Mouse (Mus musculus): ENCODE measurements at regions not wholly inside any gene's neighbourhood (a gene's known extent, or its start where the extent isn't known, plus 50 kb on each side); places are given as distances from the start of the nearest gene placed in this dataset.
A peak's percentile ranks its signal among the peaks of the same experiment; 100 is the strongest.

DNA sequence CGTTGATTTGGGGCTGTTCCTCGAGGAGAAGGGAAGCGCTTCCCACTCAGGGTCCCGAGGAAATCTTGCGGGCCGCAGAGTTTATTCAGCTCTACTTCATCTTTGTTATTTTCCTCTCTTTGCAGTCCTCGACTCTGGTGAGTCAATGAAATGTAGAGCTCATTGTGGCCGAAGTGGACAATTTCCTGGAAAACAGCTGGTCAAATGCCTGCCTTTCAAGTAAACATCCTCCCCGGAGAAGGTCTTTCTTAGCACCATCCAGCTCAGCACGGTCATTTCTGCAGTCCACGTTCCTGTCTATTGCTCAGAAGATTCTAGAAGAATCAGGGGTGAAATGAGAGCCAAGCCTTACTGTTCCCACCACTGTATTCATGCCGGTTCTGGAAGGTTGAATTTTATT is 133.0 kb downstream of the Bcas1 start:
- Histone ChIP-seq H3K9ac (replicated peaks; ENCODE audit: low read length) (no peak overlapping the region), H3K4me1 (ENCODE audit: control insufficient read depth, insufficient read depth, low read length) (no peaks in the 10 kb centered on the region), H3K4me2 (ENCODE audit: low read depth, low read length) (no peak overlapping the region), H3K36me3 (replicated peaks; ENCODE audit: control insufficient read depth, insufficient read depth, low read depth, low read length) (no peaks in the 10 kb centered on the region), H3K27me3 (ENCODE audit: control insufficient read depth, insufficient read depth, low read length) (no peaks in the 10 kb centered on the region), H3K9me3 (replicated peaks; ENCODE audit: control insufficient read depth, low read length) (no peaks in the 10 kb centered on the region), H3K27ac (replicated peaks; ENCODE audit: low read depth, low read length) (no peak overlapping the region), H3K4me3 (ENCODE audit: low read depth, low read length) (no peak overlapping the region)
- DNase-seq (ENCODE audit: low spot score) (no peak), ATAC-seq (replicated peaks; ENCODE audit: insufficient number of reproducible peaks, low FRiP score, low TSS enrichment, low read depth) (no peak)
- 85% methylated on average over 12 of the region's 12 CpGs for WGBS

GRCm38 (mm10) chr2:170291841-170292655 is 135.6 kb downstream of the Bcas1 start:
- WGBS, result 35% methylated on average over 6 of the region's 6 CpGs

GRCm38 (mm10) chr2:170289378-170289960 is 138.2 kb downstream of the Bcas1 start:
- no peak for ATAC-seq (replicated peaks; ENCODE audit: insufficient number of reproducible peaks, low FRiP score, low TSS enrichment, low read depth)
- no peak overlapping the region for H3K4me3 ChIP-seq (ENCODE audit: low read depth, low read length)
- no peak overlapping the region for H3K27ac ChIP-seq (replicated peaks; ENCODE audit: low read depth, low read length)
- H3K9me3 ChIP-seq (replicated peaks; ENCODE audit: control insufficient read depth, low read length), result no peaks in the 10 kb centered on the region
- no peak for DNase-seq (ENCODE audit: low spot score)
- no peak overlapping the region for H3K9ac ChIP-seq (replicated peaks; ENCODE audit: low read length)
- no peaks in the 10 kb centered on the region for H3K27me3 ChIP-seq (ENCODE audit: control insufficient read depth, insufficient read depth, low read length)
- no peaks in the 10 kb centered on the region for H3K4me1 ChIP-seq (ENCODE audit: control insufficient read depth, insufficient read depth, low read length)
- no peak overlapping the region for H3K4me2 ChIP-seq (ENCODE audit: low read depth, low read length)
- no peaks in the 10 kb centered on the region for H3K36me3 ChIP-seq (replicated peaks; ENCODE audit: control insufficient read depth, insufficient read depth, low read depth, low read length)
- 84% methylated on average over 9 of the region's 9 CpGs for WGBS

More at GRCm38 (mm10) chr2:170291841-170292655, 135.6 kb downstream of the Bcas1 start:
- Histone ChIP-seq H3K9me3 (replicated peaks; ENCODE audit: control insufficient read depth, low read length) (no peaks in the 10 kb centered on the region), H3K4me3 (ENCODE audit: low read depth, low read length) (no peak overlapping the region), H3K36me3 (replicated peaks; ENCODE audit: control insufficient read depth, insufficient read depth, low read depth, low read length) (no peaks in the 10 kb centered on the region), H3K27me3 (ENCODE audit: control insufficient read depth, insufficient read depth, low read length) (no peaks in the 10 kb centered on the region), H3K4me2 (ENCODE audit: low read depth, low read length) (no peak overlapping the region), H3K27ac (replicated peaks; ENCODE audit: low read depth, low read length) (no peak overlapping the region; the same call in 1 of the 2 replicates), H3K9ac (replicated peaks; ENCODE audit: low read length) (no peak overlapping the region), H3K4me1 (ENCODE audit: control insufficient read depth, insufficient read depth, low read length) (no peaks in the 10 kb centered on the region)
- DNase-seq (ENCODE audit: low spot score) (no peak), ATAC-seq (replicated peaks; ENCODE audit: insufficient number of reproducible peaks, low FRiP score, low TSS enrichment, low read depth) (no peak)

GRCm38 (mm10) chr2:170288787-170289186 is 138.9 kb downstream of the Bcas1 start:
- no peaks in the 10 kb centered on the region for H3K36me3 ChIP-seq (replicated peaks; ENCODE audit: control insufficient read depth, insufficient read depth, low read depth, low read length)
- H3K9me3 ChIP-seq (replicated peaks; ENCODE audit: control insufficient read depth, low read length), result no peaks in the 10 kb centered on the region
- ATAC-seq (replicated peaks; ENCODE audit: insufficient number of reproducible peaks, low FRiP score, low TSS enrichment, low read depth) (no peak), DNase-seq (ENCODE audit: low spot score) (no peak)
- no peaks in the 10 kb centered on the region for H3K4me1 ChIP-seq (ENCODE audit: control insufficient read depth, insufficient read depth, low read length)
- 69% methylated on average over 7 of the region's 7 CpGs for WGBS
- no peak overlapping the region for H3K4me2 ChIP-seq (ENCODE audit: low read depth, low read length)
- H3K9ac ChIP-seq (replicated peaks; ENCODE audit: low read length), result no peak overlapping the region; the same call in 1 of the 2 replicates
- no peaks in the 10 kb centered on the region for H3K27me3 ChIP-seq (ENCODE audit: control insufficient read depth, insufficient read depth, low read length)
- no peak overlapping the region for H3K27ac ChIP-seq (replicated peaks; ENCODE audit: low read depth, low read length)
- H3K4me3 ChIP-seq (ENCODE audit: low read depth, low read length), result no peak overlapping the region

- 8% methylated on average over 10 of the region's 11 CpGs for WGBS
- Histone ChIP-seq H3K4me3 (ENCODE audit: low read depth, low read length) (no peak overlapping the region), H3K4me2 (ENCODE audit: low read depth, low read length) (peak overlapping the region; percentile 29; the same call in 1 of the 2 replicates), H3K9ac (replicated peaks; ENCODE audit: low read length) (peak overlapping the region; percentile 35; the same call in 1 of the 2 replicates), H3K9me3 (replicated peaks; ENCODE audit: control insufficient read depth, low read length) (no peaks in the 10 kb centered on the region), H3K27me3 (ENCODE audit: control insufficient read depth, insufficient read depth, low read length) (no peaks in the 10 kb centered on the region), H3K4me1 (ENCODE audit: control insufficient read depth, insufficient read depth, low read length) (no peaks in the 10 kb centered on the region), H3K36me3 (replicated peaks; ENCODE audit: control insufficient read depth, insufficient read depth, low read depth, low read length) (no peaks in the 10 kb centered on the region), H3K27ac (replicated peaks; ENCODE audit: low read depth, low read length) (peak overlapping the region; percentile 58; the same call in 1 of the 2 replicates)
- DNase-seq (ENCODE audit: low spot score) (peak; percentile 41), ATAC-seq (replicated peaks; ENCODE audit: insufficient number of reproducible peaks, low FRiP score, low TSS enrichment, low read depth) (no peak)
Measured at GRCm38 (mm10) chr2:170288196-170288595, 139.4 kb downstream of the Bcas1 start.

DNA sequence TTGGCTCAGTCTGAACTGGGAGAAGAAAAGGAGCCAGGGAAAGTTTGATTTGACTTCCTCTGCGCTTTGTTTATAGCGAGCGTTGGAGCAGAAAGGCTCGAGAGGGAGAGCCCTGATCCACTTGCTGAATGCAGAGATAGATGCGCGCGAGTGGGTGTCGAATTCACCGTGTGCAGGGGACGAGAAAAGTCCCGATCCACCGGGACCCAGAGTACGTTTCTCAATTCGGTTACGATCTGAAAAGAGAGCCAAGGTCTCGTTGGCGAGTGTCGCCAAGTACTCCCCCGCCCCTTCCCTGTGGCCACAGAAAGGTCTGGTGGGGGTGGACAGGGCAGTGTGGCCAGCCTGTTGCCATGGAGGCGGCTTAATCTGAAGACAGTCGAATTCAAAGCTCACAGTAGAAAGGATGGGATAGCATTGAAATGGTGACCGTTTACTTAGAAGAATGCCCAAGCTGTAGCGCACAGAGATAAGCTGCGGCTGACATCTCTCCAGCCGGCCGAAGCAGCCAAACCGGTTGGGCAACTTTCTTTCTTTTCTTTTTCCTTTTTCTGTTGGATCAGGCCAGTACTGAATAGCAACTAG is 139.5 kb upstream of the Zfp217 start:
- Histone ChIP-seq H3K9ac (replicated peaks; ENCODE audit: low read length) (peak overlapping the region; percentile 55), H3K27ac (replicated peaks; ENCODE audit: low read depth, low read length) (0 out of 2 replicates have a peak overlapping the region, but pooled peaks have one; percentile 31), H3K36me3 (replicated peaks; ENCODE audit: control insufficient read depth, insufficient read depth, low read depth, low read length) (no peaks in the 10 kb centered on the region), H3K4me1 (ENCODE audit: control insufficient read depth, insufficient read depth, low read length) (no peaks in the 10 kb centered on the region), H3K27me3 (ENCODE audit: control insufficient read depth, insufficient read depth, low read length) (no peaks in the 10 kb centered on the region), H3K9me3 (replicated peaks; ENCODE audit: control insufficient read depth, low read length) (no peaks in the 10 kb centered on the region), H3K4me3 (ENCODE audit: low read depth, low read length) (peak overlapping the region; percentile 33), H3K4me2 (ENCODE audit: low read depth, low read length) (peak overlapping the region; percentile 61)
- whole genome bisulfite sequencing, result under 1% methylated on average over 27 of the region's 27 CpGs
- DNase-seq (ENCODE audit: low spot score), result peak; percentile 70
- ATAC-seq (replicated peaks; ENCODE audit: insufficient number of reproducible peaks, low FRiP score, low TSS enrichment, low read depth), result peak; percentile 66

GRCm38 (mm10) chr2:170286773-170287172 is 138.9 kb upstream of the Zfp217 start:
- Histone ChIP-seq H3K4me3 (ENCODE audit: low read depth, low read length) (no peak overlapping the region), H3K27ac (replicated peaks; ENCODE audit: low read depth, low read length) (no peak overlapping the region), H3K4me1 (ENCODE audit: control insufficient read depth, insufficient read depth, low read length) (no peaks in the 10 kb centered on the region), H3K9me3 (replicated peaks; ENCODE audit: control insufficient read depth, low read length) (no peaks in the 10 kb centered on the region), H3K9ac (replicated peaks; ENCODE audit: low read length) (peak overlapping the region; percentile 55; the same call in 1 of the 2 replicates), H3K36me3 (replicated peaks; ENCODE audit: control insufficient read depth, insufficient read depth, low read depth, low read length) (no peaks in the 10 kb centered on the region), H3K27me3 (ENCODE audit: control insufficient read depth, insufficient read depth, low read length) (no peaks in the 10 kb centered on the region), H3K4me2 (ENCODE audit: low read depth, low read length) (no peak overlapping the region)
- 6% methylated on average over 8 of the region's 8 CpGs for WGBS
- DNase-seq (ENCODE audit: low spot score), result peak; percentile 47
- ATAC-seq (replicated peaks; ENCODE audit: insufficient number of reproducible peaks, low FRiP score, low TSS enrichment, low read depth), result no peak

DNA sequence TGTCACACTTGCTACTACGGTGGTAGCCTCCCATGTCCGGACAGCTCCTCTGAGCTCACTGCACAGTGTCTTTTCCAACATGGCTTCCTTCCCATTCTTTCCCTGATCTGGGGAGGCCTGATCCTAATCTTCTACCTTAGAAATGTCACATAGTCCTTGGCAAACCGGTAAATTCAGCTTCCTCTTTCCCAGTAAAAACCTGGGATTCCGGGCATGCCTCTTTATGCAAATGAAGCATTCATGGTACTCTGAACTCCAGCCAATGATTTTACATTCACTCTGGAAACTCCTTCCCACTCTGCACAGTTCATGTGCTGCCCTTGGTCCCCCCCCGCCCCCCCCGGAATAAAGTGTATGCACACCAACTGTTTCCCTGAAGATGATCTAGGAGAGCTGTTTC is 134.6 kb upstream of the Zfp217 start:
- WGBS, result 69% methylated on average over 6 of the region's 6 CpGs
- H3K9ac ChIP-seq (replicated peaks; ENCODE audit: low read length), result no peak overlapping the region
- no peak overlapping the region for H3K4me2 ChIP-seq (ENCODE audit: low read depth, low read length)
- no peak overlapping the region for H3K4me3 ChIP-seq (ENCODE audit: low read depth, low read length)
- no peaks in the 10 kb centered on the region for H3K9me3 ChIP-seq (replicated peaks; ENCODE audit: control insufficient read depth, low read length)
- no peak overlapping the region for H3K27ac ChIP-seq (replicated peaks; ENCODE audit: low read depth, low read length)
- no peaks in the 10 kb centered on the region for H3K4me1 ChIP-seq (ENCODE audit: control insufficient read depth, insufficient read depth, low read length)
- no peaks in the 10 kb centered on the region for H3K27me3 ChIP-seq (ENCODE audit: control insufficient read depth, insufficient read depth, low read length)
- ATAC-seq (replicated peaks; ENCODE audit: insufficient number of reproducible peaks, low FRiP score, low TSS enrichment, low read depth), result no peak
- DNase-seq (ENCODE audit: low spot score), result no peak
- no peaks in the 10 kb centered on the region for H3K36me3 ChIP-seq (replicated peaks; ENCODE audit: control insufficient read depth, insufficient read depth, low read depth, low read length)
